Mouse (Mus musculus) hindbrain, embryonic 15.5 days (tissue): ENCODE results near the gene D8Ertd738e. TPM values are rescaled to one million over a fixed set of nuclear protein-coding genes. Genes with fewer than 3 reads are reported as not detected.
"Not testable (repeated sequence)": the region's sequence is repeated elsewhere in the genome, so short reads cannot be mapped to it uniquely, and the experiment has no call there.

Experiments
- ATAC-seq: fragments of 200-750 bp; cut with Nextera tagmentation; 2 replicates; pipeline ENCODE4 v1.8.0; 2017; ENCODE audit warnings: low read depth, moderate number of reproducible peaks, moderate TSS enrichment; ENCODE audit not compliant: low FRiP score
- H3K27ac ChIP-seq: fragments of 300-500 bp; sonication (generic); replicated peaks from 2 replicates; pipeline ENCODE4 v1.5.1; 2015; ENCODE audit warnings: mild to moderate bottlenecking, inconsistent platforms
- H3K27me3 ChIP-seq: fragments of 300-500 bp; sonication (generic); 2 replicates; pipeline ENCODE4 v1.6.1; 2015; ENCODE audit warnings: control low read depth, inconsistent platforms
- H3K36me3 ChIP-seq: fragments of 300-500 bp; sonication (generic); 2 replicates; pipeline ENCODE4 v1.6.1; 2015; ENCODE audit warnings: control low read depth, inconsistent platforms
- H3K4me1 ChIP-seq: fragments of 300-500 bp; sonication (generic); replicated peaks from 2 replicates; pipeline ENCODE4 v1.6.1; 2015; ENCODE audit warnings: control low read depth, inconsistent platforms
- H3K4me2 ChIP-seq: fragments of 300-500 bp; sonication (generic); 2 replicates; pipeline ENCODE4 v1.6.1; 2015; ENCODE audit warnings: moderate library complexity, mild to moderate bottlenecking, inconsistent platforms
- H3K4me3 ChIP-seq: fragments of 300-500 bp; sonication (generic); 2 replicates; pipeline ENCODE4 v1.5.1; 2015; ENCODE audit warnings: mild to moderate bottlenecking, inconsistent platforms
- H3K9ac ChIP-seq: fragments of 300-500 bp; sonication (generic); 2 replicates; pipeline ENCODE4 v1.6.1; 2015; ENCODE audit warnings: inconsistent platforms
- H3K9me3 ChIP-seq: fragments of 300-500 bp; sonication (generic); 2 replicates; pipeline ENCODE4 v1.6.1; 2016; ENCODE audit warnings: control low read depth, inconsistent platforms
- WGBS: fragments of 180-500 bp; shearing (Covaris S2); methylation state at CpG from one replicate; pipeline ENCODE4 v1.1.7; 2015; 5-methylcytosine and 5-hydroxymethylcytosine counted together
- polyA plus RNA-seq: library from polyadenylated mRNA; unstranded; fragments of >200 nt; fragmentation: Nextera tagmentation; extraction: Ambion mirVana; gene quantifications from 2 replicates; pipeline ENCODE4 v1.2.1, GENCODE M21; 2015

Gene D8Ertd738e
- 245 and 260 TPM in 2 replicates for polyA plus RNA-seq

DNA sequence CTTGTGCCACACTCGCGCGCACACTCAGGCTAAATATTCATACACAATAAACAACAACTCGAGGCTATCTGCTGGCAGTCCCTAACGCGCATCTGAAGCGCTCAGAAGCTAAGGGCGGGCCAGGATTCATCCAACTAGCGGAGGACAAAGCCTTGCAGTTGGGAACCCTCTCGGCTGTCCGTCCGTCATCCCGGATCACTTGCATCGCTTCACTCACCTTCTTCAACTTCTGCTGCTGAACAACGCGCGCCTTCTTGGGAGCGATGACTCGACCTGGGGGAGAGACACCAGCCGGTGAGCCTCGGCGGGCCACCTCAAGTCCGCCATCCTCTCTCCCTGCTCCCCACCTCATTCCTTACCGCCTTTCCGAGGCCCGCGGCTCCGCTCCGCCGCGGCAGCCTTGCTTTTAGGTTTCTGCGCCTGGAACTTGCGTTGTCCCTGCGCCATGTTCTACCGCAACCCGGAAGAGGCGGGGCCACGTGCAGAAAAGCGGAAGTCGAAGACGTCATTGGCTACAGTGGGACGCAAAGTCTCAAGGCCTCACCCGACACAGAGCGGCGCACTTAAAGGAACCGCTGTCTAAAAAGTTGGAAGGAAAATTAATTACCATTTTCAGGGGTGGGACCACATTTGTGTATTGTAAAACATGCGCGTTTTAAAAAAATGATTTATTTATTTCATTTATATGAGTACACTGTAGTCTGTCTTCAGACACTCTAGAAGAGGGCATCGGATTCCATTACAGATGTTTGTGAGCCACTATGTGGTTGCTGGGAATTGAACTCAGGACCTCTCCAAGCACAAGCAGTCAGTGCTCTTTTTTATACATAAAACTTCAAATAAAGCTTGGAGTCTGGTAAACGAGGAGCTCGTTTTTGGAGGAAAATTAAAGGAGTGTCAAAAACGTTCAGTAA, at the start of gene D8Ertd738e:
D8Ertd738e (minus strand) TSS at position 463 of the 914 bp plus-strand sequence.
- peak within 1 kb of the TSS; percentile 85 for H3K27ac ChIP-seq
- peak; percentile 94 for ATAC-seq
- 4% methylated on average over 52 of the region's 52 CpGs for WGBS
- no peaks in the 10 kb centered on the region for H3K9me3 ChIP-seq
- peaks cover 3% of the 10 kb centered on the region; the same call in 1 of the 2 replicates for H3K4me1 ChIP-seq
- H3K27me3 ChIP-seq: no peaks in the 10 kb centered on the region
- peak within 1 kb of the TSS; percentile 81 for H3K4me2 ChIP-seq
- H3K36me3 ChIP-seq: peaks cover 67% of the 10 kb centered on the region
- peak within 1 kb of the TSS; percentile 90 for H3K4me3 ChIP-seq
- H3K9ac ChIP-seq: peak within 1 kb of the TSS; percentile 92

DNA sequence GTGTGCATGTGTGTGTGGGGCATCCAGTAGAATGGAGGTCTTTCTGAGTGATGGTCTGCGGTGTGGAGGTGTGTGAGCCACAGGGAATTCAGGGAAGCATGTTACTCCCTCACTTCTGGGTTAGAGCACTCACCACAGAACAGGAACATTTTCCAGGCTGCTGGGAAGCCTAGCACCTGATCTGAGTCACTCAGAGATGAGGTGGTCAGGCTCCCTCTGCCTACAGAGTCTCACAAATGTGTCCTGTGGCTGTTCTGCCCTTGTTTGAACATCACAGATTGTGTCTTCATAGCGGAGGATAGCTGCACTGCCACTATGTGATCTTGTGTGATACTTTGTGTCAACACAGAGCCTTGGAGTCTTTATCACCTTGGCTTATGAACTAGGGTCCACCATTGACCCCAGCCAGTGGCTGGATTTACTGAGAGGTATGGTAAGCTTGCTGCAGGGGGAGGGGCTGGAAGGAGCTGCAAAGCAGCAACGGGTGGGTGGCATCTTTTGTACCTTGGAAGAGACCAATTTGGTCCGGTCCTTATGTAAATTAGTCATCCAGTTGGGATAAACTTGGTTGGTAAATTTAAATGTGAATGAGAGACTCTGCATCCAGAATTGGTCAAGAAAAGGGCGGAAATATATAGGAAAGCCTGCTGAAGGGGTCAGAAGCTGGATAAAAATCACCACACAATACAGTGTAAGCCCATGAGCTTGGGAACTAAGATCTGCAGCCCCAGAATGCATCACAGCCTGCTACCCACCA, 47.7 kb upstream of the D8Ertd738e start:
- Histone ChIP-seq H3K4me2 (no peak overlapping the region), H3K9me3 (no peaks in the 10 kb centered on the region), H3K4me3 (no peak overlapping the region), H3K36me3 (no peaks in the 10 kb centered on the region), H3K9ac (no peak overlapping the region), H3K27me3 (no peaks in the 10 kb centered on the region), H3K27ac (no peak overlapping the region), H3K4me1 (no peaks in the 10 kb centered on the region)
- no peak for ATAC-seq
- 63% methylated on average over 5 of the region's 5 CpGs for WGBS

DNA sequence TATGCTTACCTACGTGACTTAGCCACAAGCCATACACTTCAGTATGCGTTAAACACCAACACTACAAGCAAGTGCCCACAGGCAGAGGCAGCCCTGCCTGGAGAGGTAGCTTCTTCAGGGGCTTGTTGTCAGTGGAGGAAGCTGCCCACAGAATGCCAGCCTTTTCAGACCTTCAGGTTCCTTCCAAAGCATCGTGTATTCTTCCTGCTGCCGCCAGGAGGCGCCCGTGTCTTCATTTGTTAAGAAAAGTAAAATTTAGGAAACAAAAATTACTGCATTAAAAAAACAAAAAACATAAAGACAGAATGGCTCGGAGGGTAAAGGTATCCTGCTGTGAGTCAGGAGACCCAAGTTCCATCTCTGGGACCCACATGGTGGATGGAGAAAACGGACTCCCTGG, 42.2 kb upstream of the D8Ertd738e start:
- Histone ChIP-seq H3K27ac (no peak overlapping the region), H3K4me3 (no peak overlapping the region), H3K9me3 (no peaks in the 10 kb centered on the region), H3K4me1 (no peaks in the 10 kb centered on the region), H3K27me3 (no peaks in the 10 kb centered on the region), H3K36me3 (no peaks in the 10 kb centered on the region), H3K9ac (no peak overlapping the region), H3K4me2 (no peak overlapping the region)
- no peak for ATAC-seq
- WGBS: 26% methylated on average over 8 of the region's 8 CpGs

DNA sequence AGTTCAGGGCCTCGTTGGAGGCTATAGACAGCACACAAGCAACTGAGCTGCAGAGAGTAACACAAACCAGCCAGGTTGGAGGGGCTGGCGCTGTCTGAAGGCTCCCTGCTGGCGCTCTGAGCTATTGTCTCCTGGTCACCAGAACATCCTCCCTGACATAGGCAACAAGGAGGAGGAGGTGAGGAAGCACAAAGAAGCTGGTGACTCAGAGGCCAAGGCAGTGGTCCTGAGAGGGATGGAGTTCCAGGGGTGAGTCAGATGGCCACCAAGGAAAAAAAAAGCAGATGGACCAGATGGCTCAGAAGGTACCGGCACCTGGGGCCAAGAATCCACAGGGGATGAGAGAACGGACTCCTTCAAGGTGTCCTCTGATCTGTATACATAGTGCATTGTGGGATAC, 41.6 kb upstream of the D8Ertd738e start:
- Histone ChIP-seq H3K36me3 (no peaks in the 10 kb centered on the region), H3K27ac (no peak overlapping the region), H3K4me1 (no peaks in the 10 kb centered on the region), H3K9me3 (no peaks in the 10 kb centered on the region), H3K4me3 (no peak overlapping the region), H3K27me3 (no peaks in the 10 kb centered on the region), H3K9ac (no peak overlapping the region), H3K4me2 (no peak overlapping the region)
- ATAC-seq: no peak
- WGBS: 56% methylated on average over 5 of the region's 5 CpGs

DNA sequence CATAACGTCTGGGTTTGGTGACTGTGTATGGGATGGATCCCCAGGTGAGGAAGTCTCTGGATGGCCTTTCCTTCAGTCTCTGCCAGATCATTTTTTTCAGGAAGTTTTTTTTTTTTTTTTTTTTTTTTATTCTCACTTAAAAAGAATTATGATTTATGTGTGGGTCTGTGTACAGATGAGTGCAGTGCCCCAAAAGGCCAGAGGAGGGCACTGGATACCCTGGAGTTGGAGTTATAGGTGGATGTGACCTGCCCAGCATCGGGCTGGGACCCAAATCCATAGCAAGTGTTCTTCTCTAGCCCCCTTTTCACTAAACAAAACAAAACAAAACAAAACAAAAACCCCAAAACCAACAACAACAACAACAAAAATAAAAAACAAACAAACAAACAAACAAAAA, 39.4 kb upstream of the D8Ertd738e start:
- H3K36me3 ChIP-seq: no peaks in the 10 kb centered on the region
- no peak overlapping the region for H3K4me3 ChIP-seq
- H3K4me2 ChIP-seq: no peak overlapping the region
- ATAC-seq: no peak
- H3K27ac ChIP-seq: no peak overlapping the region
- no peaks in the 10 kb centered on the region for H3K9me3 ChIP-seq
- 47% methylated on average over 2 of the region's 2 CpGs for WGBS
- H3K4me1 ChIP-seq: no peaks in the 10 kb centered on the region
- no peak overlapping the region for H3K9ac ChIP-seq
- H3K27me3 ChIP-seq: no peaks in the 10 kb centered on the region

DNA sequence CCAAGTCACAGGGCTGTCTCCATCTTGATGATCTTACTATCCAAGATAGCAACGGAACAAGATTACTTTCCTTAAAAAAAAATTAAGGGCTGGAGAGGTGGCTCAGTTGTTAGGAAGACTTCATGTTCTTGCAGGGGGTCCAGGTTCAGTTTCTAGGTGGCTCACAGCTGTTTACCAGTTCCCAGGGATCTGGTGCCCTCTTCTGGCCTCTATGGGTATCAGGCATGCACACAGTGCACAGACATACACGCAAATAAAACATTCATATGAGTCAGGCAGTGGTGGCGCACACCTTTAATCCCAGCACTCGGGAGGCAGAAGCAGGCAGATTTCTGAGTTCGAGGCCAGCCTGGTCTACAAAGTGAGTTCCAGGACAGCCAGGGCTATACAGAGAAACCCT, 36.1 kb upstream of the D8Ertd738e start:
- not testable (repeated sequence) for H3K27ac ChIP-seq, H3K9me3 ChIP-seq, H3K9ac ChIP-seq, H3K4me3 ChIP-seq, H3K36me3 ChIP-seq, H3K4me1 ChIP-seq, H3K27me3 ChIP-seq, H3K4me2 ChIP-seq, ATAC-seq
- WGBS: 55% methylated on average over 5 of the region's 5 CpGs

DNA sequence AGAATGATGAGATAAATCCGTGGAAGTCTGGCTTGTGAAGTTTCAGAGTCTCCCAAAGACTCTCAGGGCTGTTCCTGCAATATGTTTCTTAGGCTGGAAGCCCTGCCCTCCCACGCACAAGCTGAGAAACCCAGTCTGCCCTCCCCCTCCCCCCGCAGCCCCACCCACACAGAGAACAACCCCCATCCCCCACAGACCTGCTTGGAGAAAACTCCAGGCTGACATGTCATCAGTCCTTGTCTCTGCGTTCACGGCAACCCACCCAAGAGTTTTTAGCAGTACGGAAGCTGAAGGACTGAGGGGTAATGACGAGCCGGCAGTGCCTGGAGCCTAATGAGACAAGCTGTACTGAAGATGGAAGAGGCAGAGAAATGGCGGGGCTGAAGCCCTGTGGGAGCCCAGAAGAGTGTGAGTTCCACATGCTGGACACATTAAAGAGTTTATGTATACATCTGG, 35.1 kb upstream of the D8Ertd738e start:
- H3K27me3 ChIP-seq: no peaks in the 10 kb centered on the region
- ATAC-seq: no peak
- 35% methylated on average over 9 of the region's 9 CpGs for WGBS
- H3K9ac ChIP-seq: no peak overlapping the region
- H3K27ac ChIP-seq: no peak overlapping the region
- H3K4me2 ChIP-seq: no peak overlapping the region
- H3K4me3 ChIP-seq: no peak overlapping the region
- H3K36me3 ChIP-seq: no peaks in the 10 kb centered on the region
- no peaks in the 10 kb centered on the region for H3K9me3 ChIP-seq
- H3K4me1 ChIP-seq: no peaks in the 10 kb centered on the region

DNA sequence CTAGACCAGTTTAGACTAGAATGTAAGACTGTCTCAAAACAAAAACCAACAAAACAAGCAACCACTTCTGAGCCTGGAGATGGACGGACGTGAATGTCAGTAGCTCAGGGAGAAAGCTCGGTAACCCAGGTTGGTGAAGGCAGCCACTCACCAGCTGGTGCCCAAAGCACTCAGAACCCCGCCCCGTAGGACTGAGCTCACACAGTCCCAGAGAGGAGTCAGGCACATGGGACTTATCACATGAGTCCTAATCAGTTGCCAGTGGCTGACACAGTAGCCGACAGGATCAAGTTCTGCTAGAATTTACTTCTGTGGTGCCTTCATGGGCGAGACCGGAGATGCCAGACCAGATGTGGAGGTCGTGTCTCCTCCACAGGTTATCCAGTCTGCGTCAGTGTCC, 31.3 kb upstream of the D8Ertd738e start:
- Histone ChIP-seq H3K9ac (no peak overlapping the region), H3K27ac (no peak overlapping the region), H3K4me1 (no peaks in the 10 kb centered on the region), H3K4me2 (no peak overlapping the region), H3K9me3 (no peaks in the 10 kb centered on the region), H3K4me3 (no peak overlapping the region), H3K36me3 (no peaks in the 10 kb centered on the region), H3K27me3 (no peaks in the 10 kb centered on the region)
- WGBS: 86% methylated on average over 10 of the region's 10 CpGs
- ATAC-seq: no peak

DNA sequence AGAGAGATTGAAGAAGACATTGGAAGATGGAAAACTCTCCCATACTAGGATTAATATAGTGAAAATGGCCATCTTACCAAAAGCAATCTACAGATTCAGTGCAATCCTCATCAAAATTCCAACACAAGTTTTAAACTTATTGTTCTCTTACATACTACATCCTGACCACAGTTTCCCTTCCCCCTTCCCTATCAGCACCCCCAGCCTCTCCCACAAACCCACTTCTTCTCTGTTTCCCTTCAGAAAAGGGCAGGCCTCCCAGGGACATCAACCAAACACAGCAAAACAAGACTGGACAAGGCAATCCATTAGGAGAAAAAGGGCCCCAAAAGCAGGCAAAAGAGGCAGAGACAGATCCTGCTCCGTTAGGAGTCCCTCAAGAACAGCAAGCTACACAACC, 26.9 kb upstream of the D8Ertd738e start:
- Histone ChIP-seq H3K36me3 (no peaks in the 10 kb centered on the region), H3K4me3 (no peak overlapping the region), H3K4me2 (no peak overlapping the region), H3K27me3 (no peaks in the 10 kb centered on the region), H3K27ac (no peak overlapping the region), H3K9me3 (no peaks in the 10 kb centered on the region), H3K4me1 (no peaks in the 10 kb centered on the region), H3K9ac (no peak overlapping the region)
- ATAC-seq: no peak
- WGBS: 56% methylated on average over 1 of the region's 1 CpGs

DNA sequence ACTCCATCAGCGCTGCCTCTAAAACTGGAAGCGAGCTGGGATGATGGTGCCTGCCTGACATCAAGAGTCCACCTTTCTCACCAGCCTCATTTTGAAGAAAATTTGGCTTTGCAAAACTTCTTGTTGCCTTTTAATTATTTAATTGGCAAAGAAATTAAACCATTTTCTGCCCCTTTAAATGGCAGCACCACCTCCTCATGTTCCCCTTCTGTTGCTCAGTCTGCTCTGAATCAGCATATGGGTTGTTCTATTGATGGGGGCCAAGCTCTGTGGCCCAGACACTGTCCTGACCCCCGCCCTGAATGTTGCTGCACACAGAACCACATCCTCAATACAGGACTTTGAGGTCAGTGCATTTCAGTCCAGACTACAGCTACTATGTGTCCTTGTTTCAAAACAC, 24.4 kb upstream of the D8Ertd738e start:
- no peak for ATAC-seq
- Histone ChIP-seq H3K27me3 (no peaks in the 10 kb centered on the region), H3K36me3 (no peaks in the 10 kb centered on the region), H3K27ac (no peak overlapping the region), H3K4me3 (no peak overlapping the region), H3K9ac (no peak overlapping the region), H3K9me3 (no peaks in the 10 kb centered on the region), H3K4me2 (no peak overlapping the region), H3K4me1 (peaks cover 7% of the 10 kb centered on the region)
- WGBS: 86% methylated on average over 3 of the region's 3 CpGs

DNA sequence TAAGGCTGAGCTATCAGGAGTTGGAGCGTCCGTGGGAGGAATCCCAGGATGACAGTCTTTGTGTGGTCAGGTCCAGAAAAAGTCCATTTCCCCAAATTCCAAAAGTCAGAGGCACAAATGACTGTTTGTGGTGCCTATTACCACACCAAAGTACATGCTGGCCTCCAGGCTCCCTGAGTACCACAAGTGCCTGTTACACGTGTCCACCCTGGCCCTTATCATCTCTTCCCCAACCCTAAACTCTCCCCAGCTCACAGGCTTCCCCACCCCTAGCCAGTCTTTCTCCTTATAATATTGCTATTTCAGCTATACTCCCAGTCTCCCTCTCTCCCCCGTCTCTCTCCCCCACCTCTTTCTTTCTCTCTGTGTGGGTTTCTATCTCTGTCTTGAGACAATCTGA, 22.8 kb upstream of the D8Ertd738e start:
- no peak overlapping the region for H3K4me3 ChIP-seq
- H3K27me3 ChIP-seq: no peaks in the 10 kb centered on the region
- no peaks in the 10 kb centered on the region for H3K36me3 ChIP-seq
- H3K4me2 ChIP-seq: no peak overlapping the region
- 88% methylated on average over 4 of the region's 4 CpGs for WGBS
- H3K27ac ChIP-seq: no peak overlapping the region
- ATAC-seq: no peak
- no peak overlapping the region for H3K9ac ChIP-seq
- peaks cover 7% of the 10 kb centered on the region for H3K4me1 ChIP-seq
- no peaks in the 10 kb centered on the region for H3K9me3 ChIP-seq
